Mouse (Mus musculus) gastrocnemius, postnatal 25 days (tissue): ENCODE data around the gene Phf21a. TPM values are rescaled to one million over a fixed set of nuclear protein-coding genes. Genes with fewer than 3 reads are reported as not detected.
A peak's percentile ranks its signal among the peaks of the same experiment; 100 is the strongest.

Experiments used
- DNase-seq: peaks from one replicate; pipeline ENCODE4 v3.0.0; 2022
- total RNA-seq, 2 experiments: library from RNA; stranded (reverse); gene quantifications; 1 replicate in 1 of 2; 2 replicates in 1 of 2; pipeline ENCODE4 v1.2.3; 2021

Gene Phf21a
- total RNA-seq, 2 experiments from 2014 or later = 20.2 to 21.1 TPM

DNA sequence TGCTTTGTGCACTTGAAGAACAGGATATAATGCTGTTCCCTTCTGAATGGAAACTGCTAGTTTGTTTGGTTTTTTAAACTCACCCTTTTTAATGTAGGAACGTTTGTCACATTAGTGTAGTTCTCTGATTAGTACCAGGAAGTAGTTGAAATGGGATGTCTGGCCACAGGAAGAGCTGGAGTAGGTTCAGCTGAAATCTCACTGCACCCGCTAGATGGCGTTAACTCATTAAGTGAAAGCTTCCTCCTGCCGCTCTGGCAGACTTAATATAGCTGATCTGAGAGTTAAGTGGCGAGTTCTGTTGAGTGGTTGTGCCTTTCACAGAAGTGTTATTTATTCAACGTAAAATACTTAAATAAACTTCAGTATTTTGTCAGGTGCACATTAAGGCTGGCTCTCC lies 203.5 kb downstream of the Phf21a start:
- peak; percentile 53 for DNase-seq

DNA sequence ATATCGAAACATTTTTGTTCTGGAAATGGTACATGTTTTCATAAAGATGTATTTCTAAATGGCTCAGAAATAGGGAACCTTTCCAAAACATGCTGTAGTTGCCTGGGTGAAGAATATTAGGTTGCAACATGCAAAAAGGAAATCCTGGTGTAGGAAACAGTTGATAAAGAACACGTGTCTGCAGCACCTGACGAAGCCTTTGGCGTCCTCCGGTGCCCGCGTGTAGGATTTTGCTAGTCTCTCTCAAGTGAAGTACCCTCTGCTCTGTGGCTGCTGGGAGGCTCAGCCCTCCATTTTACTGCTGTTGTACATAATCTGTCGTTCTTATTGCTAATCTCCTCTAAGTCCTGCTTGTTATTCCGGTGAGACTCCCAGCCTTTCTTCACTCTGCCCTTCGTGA lies 207.0 kb downstream of the Phf21a start:
- DNase-seq = no peak

DNA sequence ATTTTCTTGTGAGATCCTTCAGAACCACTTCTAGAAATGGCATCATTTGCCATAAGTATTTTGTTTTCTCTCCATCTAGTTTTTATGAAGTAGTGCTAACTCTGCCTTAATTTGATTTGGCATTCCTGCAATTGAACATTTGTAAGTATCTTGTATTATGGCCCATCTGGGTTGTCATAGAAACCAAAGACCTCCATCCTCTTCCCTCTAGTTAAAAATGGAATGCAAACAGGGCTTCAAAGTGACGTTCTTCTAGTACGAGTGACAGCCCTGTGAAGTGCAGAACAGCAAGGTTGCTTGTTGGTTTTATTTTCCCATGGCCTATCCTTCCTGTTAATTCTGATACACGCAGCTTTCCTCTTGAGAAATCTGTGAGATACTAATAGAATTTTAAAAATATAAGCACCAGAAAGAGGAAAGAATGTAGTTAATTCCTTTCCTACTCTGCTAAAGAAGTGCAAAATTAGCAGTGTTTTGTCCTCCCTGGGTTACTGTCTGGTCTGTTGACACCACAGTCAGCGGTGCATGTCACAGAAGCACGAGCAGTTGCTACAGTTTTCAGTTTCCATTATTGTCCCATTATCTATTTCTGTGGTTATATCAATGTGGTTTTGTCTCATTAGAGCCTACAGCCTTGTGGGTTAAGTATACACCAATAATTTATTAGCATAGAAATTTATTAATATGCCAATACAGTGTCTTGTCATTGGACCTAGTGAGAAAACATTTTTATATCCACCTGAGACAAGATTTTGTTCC lies 209.1 kb downstream of the Phf21a start:
- no peak for DNase-seq

DNA sequence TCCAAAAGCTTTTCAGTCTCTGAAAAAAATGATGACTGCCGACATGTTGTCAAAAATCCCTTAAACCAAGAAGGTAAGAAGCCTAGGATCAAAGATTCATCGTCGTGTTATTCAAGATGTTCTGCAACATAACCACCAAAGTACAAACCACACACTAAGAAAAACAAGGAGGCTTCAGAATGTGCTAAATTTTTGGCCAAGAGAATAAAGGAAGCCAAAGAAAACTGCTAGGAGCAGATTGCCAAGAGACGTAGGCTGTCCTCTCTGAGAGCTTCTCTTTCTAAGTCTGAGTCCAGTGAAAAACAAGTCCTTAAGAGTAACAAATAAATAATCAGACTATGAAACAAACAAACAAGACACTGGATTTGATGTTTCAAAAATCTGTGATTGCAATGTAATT lies 219.6 kb downstream of the Phf21a start:
- DNase-seq = no peak

DNA sequence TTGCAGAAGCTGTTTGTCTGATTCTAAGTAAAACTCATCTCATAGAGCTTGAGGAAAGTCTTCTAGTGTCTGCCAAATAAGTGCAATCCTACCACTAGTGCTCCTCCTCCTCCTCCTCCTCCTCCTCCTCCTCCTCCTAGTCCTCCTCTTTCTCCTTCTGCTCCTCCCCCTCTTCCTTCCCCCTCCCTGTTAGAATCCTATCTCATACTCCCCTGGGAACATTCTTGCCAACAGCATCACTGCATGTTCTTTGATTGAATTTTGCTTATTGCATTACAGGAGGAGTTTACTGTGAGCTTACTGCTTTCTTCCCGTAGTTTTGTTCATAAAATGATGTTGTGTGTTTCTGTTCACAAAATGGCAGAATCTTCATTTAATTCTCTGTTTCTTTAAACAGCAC lies 221.1 kb downstream of the Phf21a start:
- no peak for DNase-seq

DNA sequence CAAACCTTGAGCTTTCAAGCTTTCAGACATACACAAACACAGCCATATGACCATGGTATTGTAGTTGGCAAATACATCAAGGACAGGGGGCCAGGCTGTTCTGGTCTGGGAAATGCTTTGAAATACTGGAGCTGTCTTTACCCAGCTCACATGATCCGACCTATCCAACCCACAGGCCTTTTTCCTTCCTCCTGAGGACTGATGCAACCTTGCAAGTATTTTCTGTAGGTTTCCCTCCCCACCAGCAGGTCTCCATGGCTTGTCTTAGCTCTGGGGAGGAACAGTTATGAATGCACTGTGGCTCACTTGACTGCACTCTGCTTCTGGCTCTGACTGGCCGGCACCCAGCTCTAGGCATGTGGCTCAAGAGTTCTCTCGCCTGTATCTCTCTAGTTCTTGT lies 223.7 kb downstream of the Phf21a start:
- no peak for DNase-seq

DNA sequence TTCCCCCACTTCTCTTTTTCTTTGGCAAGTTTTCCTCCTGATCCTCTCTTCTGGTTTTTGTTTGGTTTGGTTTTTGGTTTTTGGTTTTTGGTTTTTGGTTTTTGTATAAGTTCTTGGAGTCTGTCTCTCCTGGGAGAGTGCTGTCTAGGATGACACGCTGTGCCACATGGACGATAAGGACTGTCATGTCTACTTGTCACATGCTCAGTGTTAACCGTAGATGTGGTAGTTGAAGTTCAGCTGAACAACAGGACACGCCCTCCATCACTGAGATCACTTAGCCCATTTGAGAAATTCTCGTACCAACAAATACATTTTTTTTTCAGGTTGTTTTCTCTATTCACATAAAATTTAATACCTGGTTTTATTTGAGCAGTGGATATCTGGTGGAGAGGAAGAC lies 224.3 kb downstream of the Phf21a start:
- no peak for DNase-seq

DNA sequence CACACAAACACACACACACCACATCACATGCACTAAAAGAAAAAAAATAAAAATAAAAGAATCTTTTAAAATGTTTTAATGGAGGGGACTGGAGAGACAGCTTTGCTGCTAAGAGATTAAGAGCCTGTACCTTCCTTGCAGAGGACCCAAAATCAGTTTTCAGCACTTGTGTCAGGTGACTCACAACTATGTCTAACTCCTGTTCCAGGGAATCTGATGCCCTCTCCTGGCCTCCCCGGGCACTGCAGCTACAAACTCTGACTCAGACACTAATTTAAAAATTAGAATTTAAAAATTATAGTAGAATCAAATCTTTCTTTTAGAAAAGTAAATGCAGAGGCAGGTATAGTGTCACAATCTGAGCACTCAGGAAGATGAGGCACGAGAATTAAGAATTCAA lies 229.8 kb downstream of the Phf21a start:
- no peak for DNase-seq

DNA sequence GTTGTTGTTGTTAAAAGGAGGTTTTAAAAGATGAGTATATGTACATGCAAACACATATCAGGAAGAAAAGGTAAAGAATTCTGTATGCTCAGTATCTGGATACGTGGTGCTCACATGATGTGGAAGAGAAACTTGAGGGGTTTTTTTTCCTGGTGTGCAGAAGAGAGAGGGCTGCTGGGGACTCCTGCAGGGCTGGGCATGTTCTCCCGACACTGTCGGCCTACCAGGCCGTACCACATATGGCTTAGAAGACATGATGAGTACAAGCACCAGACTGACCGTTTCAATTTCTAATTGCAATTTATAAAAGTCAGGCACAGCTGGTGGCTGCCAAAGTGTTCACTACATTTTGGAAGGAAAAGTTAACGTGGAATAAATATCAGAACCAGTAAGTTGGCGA lies 232.8 kb downstream of the Phf21a start:
- no peak for DNase-seq

DNA sequence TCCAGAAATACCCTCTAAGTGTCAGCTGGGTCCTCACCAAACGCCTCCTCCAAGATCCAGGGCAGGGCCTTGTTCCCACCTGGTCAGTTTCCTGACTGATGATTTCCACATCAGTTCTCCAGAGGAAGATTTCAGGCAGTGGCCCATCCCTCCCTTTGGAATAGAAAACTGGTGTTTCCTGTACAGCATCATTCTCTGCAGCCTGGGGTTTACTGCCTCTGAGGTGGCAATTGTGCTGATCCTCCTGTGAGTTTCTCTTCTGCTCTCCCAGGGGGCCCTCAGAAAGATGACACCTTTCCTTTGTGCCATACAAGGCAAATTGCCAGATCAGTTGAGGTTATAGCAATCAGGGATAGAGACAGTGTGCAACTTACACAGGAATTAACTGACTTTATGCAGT lies 233.3 kb downstream of the Phf21a start:
- no peak for DNase-seq

DNA sequence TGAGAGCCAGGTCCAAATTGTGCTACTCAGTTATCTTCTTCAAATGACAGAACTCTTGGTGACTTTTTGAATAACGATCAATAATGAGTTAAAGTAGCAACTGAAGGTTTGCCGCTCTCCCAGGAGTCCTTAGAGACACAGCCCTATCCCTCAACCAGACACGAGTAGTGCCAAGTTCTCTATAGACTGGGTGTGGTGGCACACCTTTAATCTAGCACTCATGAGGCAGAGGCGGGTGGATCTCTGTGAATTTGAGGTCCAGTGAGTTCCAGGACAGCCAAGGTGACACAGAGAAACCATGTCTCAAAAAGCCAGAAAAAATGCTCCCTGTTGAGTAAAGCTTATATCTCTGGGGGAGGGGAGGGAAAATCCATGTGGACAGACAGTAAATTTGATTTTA lies 234.7 kb downstream of the Phf21a start:
- no peak for DNase-seq

DNA sequence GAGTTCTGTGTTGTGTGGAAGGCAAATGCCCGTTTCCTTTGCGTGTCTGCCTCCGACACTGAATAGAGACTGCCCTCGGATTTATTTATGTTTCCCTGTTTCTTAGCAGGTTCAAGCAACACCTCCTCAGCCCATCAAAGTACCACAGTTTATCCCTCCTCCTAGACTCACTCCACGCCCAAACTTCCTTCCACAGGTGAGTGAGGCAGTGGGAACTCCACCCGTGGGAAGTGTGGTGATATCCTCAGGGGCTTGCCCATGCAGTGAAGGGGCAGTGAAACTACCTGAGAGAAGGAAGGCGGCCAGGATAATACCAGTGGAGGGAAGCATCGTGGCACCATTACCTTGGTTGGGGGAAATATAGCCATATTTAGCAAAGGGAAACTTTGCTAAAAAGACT lies 235.3 kb downstream of the Phf21a start:
- no peak for DNase-seq

DNA sequence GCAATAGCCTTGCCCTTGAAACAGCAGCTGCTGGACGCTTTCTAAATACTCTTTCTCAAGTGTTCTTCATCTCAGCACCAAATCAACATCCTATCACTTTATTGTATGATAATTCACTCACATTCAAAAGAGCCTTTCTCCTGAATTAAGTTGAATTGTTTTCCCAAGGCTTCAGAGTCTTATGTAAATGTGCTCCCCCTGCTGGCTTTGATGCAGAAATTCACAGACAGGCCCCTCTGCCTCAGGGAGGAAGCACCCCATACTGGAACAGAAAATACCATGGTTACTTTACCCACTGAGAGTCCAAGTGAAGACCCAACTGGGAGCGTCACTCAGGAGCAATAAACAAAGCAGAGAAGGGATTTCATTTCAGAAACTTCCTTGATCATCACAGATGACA lies 237.9 kb downstream of the Phf21a start:
- DNase-seq = no peak

DNA sequence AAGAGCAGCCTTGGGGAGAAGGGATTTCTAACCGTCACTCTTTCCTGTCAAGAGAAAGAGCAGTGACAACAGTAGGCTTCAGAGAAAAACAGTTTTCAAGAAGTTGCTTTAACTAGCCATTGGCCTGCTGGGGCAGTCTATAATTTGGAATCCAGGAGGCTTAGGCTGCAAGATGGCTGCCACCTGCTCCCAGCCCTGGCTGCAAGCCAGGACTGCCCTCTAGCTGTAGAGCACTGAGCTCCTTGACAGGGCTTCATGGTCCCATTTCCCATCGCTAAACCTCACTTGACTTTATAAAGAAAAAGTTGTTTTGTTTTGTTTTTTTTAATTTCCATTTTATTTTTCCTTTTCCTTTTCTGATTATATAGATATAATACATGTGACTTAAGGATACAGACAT lies 238.5 kb downstream of the Phf21a start:
- no peak for DNase-seq

DNA sequence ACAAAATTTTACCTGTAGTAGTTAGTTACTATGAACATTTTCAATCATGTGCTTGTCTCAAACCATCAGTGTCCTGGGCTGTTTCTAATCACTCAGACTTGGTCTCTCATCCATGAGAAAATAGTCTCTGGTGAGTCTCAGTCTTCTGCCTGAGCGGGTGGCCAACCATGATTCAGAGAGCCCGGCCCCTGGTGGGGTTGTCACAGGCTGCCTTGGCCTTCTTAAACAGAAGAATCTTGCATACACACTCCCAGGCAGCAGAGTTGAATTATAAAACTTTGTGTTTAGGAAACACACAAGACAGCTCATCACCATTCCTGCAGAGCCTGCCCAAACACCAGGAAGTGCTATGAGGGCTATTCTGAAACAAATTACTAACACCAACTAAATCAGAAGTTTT lies 239.0 kb downstream of the Phf21a start:
- DNase-seq = no peak

DNA sequence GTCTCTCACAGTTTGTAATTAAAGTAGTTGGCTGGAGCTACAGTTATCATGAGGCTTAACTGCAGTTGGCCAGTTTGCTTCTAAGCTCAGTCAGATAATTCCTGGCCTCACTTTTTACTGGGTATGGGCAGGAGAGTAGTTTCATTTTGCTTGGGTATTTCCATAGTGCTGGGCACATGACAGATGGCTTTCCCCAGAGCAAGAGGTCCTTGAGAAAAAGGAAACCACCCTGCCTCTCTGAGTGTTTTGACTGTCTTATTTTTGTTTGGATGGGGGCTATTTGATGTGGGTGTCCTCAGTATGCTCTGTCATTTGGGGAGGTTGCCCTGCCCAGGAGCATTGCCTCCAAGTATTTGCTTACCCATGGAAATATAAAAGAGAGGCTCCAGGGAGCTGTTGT lies 249.5 kb downstream of the Phf21a start:
- DNase-seq = no peak

DNA sequence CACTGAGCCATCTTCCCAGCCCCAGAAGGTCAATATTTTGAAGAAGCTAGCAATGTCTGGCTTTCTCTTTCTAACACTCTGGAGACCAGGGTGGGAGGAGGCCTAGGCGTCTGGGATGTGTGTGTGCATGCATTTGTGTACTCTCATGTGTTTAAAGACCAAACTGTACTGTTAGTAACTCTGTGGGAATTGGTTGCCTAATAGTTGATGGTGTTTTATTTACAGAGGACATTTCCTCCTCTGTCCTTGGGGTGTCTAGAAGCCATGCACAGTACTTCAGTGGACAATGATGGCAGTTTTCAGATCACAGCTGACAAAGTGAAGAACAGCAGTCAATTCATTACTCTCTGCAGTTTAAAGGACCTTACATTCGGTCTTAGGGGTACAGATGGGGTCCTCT lies 254.3 kb downstream of the Phf21a start:
- no peak for DNase-seq

DNA sequence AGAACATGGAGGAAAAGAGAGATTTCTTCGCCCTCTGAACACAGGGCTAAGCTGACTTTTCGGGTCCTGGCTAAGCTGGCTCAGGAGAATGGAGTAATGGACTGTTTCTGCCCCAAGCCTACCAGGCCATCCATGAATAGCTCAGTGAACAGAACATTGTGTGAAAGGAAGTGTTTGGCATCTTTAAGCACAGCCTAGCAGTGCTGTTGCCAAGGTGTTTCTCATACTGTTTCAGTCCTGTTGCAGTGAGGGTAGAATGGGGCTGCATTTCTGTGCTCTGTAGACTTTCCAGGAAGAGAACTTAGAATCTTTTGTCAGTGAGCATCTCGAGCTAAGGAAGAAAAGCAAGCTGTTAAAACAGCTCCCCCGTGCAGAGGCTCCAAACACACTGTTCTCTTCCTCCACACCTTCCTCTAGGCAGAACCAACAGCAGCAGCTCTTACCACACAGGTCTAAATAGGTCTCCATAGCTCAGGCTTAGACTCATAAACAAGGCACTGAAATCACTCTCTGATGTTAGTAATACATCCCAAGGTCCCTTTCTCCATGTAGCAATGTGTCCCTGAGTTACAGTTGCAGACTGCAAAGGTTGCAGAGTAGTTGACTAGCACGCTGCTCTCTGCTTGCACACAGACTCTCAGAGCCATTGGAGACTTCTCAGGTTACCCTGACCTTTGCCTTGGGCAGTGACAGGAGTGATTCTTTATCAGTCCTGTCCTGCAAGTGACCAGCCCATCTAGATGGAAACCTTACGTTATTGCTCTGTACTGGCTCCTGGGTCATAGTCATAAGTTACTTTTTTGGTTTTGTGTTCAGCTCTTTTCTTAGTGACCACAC lies 256.9 kb downstream of the Phf21a start:
- DNase-seq = no peak

DNA sequence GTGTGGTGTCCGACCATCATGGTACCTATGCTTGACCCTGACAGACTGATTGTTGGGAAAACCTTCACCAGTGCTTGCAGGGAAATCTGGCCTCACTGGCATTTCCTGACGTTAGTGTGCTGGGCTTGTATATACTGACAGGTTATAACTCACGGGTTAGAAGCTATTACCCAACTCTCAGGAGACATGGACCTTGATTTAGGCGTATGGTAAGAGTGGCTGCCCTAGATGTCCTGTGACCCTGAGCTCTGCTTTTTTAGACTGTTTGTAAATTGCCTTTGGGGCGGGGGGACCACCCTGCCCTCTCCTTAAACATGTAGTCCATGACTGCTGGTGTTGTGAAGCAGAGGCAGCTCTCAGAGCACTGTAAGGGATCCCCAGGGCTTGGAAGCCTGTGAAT lies 257.8 kb downstream of the Phf21a start:
- DNase-seq = no peak

DNA sequence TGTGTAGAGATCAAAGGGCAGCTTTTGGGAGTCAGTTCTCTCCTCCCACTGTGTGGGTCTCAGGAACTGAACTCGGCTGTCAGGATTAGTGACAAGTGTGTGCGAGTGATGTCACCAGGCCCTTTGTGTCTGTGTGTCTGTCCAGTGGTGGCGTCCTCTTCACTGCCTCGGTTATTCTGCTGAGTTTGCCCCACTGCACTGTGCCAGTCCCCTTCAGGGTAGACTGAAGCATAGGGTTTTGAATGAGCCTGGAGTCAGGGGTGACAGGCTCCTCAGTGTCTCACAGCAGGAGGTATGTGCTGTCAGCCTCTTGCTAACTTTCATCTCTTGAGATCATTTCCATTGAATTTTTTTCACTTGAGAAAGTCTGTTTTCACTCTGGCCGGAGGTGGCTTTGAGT lies 260.5 kb downstream of the Phf21a start:
- DNase-seq = no peak

DNA sequence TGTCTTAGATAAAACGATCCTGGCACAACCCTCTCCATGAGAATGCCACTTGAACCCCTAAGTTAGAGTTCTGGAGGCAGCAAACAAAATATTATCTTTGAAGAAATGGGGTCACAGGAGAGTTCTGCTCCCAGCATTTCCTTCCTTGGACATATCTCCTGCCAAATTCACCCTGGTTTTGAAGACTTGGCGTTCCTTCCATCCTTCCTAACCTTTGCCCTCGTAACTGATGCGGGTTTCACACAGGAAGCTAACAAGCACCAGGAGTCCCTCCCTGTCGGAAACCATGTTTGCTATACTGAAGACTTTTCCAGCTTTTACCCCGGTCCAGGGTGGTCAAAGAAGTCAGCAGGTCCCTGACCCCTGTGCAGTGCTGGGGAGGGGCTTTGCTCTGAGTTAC lies 261.3 kb downstream of the Phf21a start:
- DNase-seq = no peak

DNA sequence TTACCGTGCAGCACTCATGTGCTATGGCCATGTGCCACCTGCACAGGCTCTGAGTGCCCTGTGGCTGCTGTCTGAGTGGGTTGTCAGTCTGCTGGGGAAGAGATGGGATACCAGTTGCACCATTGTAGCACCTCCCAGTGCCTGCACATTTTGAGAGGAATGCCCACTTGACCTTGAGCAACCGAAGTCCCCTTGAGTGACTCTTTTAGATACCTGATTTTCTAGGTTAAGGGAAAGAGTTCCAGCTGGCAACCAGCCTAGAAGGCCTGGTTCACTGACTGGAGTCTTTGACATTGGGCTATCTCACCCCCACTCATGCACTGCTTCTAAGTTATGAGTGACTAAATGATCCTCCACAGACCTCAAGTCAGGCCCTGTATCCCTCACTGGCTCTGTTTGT lies 266.4 kb downstream of the Phf21a start:
- no peak for DNase-seq

DNA sequence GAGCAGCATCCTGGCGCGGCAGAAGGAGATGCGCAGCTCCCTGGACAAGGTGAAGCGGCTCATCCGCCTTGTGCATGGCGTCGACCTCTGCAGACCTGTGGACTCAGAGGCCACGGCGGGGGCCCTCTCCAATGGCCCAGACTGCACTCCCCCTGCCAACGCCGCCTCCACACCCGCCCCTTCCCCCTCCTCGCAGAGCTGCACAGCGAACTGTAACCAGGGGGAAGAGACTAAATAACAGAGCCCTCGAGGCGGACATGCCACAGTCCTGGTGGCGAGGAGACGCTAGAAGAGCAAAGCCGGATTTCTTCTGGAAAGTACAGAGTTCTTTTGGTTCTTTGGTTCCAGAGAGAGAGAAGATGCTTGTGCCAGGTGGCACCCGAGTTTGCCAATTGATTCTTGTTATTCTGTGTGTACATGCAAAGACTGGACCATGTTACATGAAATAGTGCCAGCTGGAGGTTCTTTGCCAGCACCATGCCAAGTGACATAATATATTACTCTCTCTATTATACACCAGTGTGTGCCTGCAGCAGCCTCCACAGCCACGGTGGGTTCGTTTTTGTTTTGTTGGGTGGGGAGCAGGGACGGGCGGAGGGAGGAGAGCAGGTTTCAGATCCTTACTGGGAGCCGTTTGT lies 267.4 kb downstream of the Phf21a start:
- DNase-seq = no peak
